Mouse (Mus musculus): ENCODE data around the gene Nhs.

DNA sequence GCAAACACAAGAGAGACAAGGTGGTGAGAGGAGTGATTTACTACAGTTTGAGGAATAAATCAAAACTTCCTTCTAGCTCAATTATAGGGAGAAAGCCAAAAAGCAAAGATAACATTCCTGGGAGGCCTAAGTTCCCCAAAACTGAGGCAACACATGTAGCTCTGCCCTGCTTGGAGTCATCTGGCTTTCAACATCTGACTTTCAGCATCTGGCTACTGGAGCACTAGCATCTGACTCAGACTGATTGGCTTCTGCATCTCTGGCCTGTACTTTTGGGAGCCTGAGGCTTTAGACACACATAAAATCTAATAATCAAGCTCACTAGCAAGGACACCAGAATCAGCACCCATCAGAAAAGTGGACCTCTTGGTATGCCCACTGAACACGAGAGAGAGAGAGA lies 237.9 kb downstream of the Nhs start:
- no peak for TF ChIP-seq CTCF (IDR thresholded peaks at IDR 0.05; ENCODE audit: low read depth)
- no peak for TF ChIP-seq EP300 (IDR thresholded peaks at IDR 0.05; ENCODE audit: low read depth)
